Mouse (Mus musculus) thymus, postnatal 0 days (tissue): Measurements from ENCODE around the gene Prdm15. TPM values are rescaled to one million over a fixed set of nuclear protein-coding genes. Genes with fewer than 3 reads are reported as not detected.

Experiments used
- DNase-seq: peaks from one replicate; pipeline ENCODE4 v3.0.0-alpha.2; 2015; ENCODE audit warnings: low spot score
- microRNA-seq: library from miRNA; unstranded; fragments of <30 nt; microRNA quantifications from one replicate; pipeline ENCODE4, GENCODE M21; 2016; ENCODE audit warnings: borderline number of aligned reads
- polyA plus RNA-seq: library from polyadenylated mRNA; unstranded; fragments of >200 nt; fragmentation: Nextera tagmentation; extraction: Ambion mirVana; gene quantifications from 2 replicates; pipeline ENCODE4 v1.2.1, GENCODE M21; 2015

Gene Prdm15
- polyA plus RNA-seq, 1 experiment from 2014 or later: 7.4 TPM

GRCm38 (mm10) chr16:97756460-97756859, 95.2 kb downstream of the Prdm15 start:
- DNase-seq: no peak

GRCm38 (mm10) chr16:97752316-97752941, 99.2 kb downstream of the Prdm15 start:
- no peak for DNase-seq

- no peak for DNase-seq
Observed at GRCm38 (mm10) chr16:97751884-97752283, 99.8 kb downstream of the Prdm15 start.

- no peak for DNase-seq
Observed at GRCm38 (mm10) chr16:97748421-97748820, 103.2 kb downstream of the Prdm15 start.

Small RNA genes lying within 50 kb of the gene (microRNA-seq; reads per million reads assigned to microRNA genes)
- gene Mir6964: not detected

Other genes with a start within 250 kb of the Prdm15 start
- 1.3 and 1.5 TPM in 2 replicates for gene Tmprss2, start 240.7 kb downstream of the Prdm15 start, polyA plus RNA-seq
- gene Ripk4, start 88.1 kb downstream of the Prdm15 start, polyA plus RNA-seq: 6.2 and 6.7 TPM in 2 replicates
- 6.6 and 8.0 TPM in 2 replicates for gene C2cd2, start 110.7 kb upstream of the Prdm15 start, polyA plus RNA-seq
- 7.6 and 7.7 TPM in 2 replicates for gene Zbtb21, start 110.8 kb upstream of the Prdm15 start, polyA plus RNA-seq
- 46.0 and 49.7 TPM in 2 replicates for gene B230307C23Rik, start 145.5 kb upstream of the Prdm15 start, polyA plus RNA-seq
- 11.6 and 11.7 TPM in 2 replicates for gene A630089N07Rik, start 230.6 kb upstream of the Prdm15 start, polyA plus RNA-seq